Mouse (Mus musculus): ENCODE results near the gene Fam180a. TPM values are rescaled to one million over a fixed set of nuclear protein-coding genes. Genes with fewer than 3 reads are reported as not detected.
A peak's percentile ranks its signal among the peaks of the same experiment; 100 is the strongest.

Fam180a gene
- polyA plus RNA-seq, 1 experiment from 2014 or later, result 0.10 TPM

- 50% methylated on average over 7 of the region's 7 CpGs for WGBS
- Histone ChIP-seq H3K36me3 (no peaks in the 10 kb centered on the region), H3K27me3 (replicated peaks) (no peaks in the 10 kb centered on the region), H3K4me1 (replicated peaks) (peaks cover 16% of the 10 kb centered on the region), H3K4me2 (no peak overlapping the region), H3K4me3 (no peak overlapping the region), H3K27ac (ENCODE audit: poor library complexity, severe bottlenecking) (no peak overlapping the region), H3K9ac (no peak overlapping the region), H3K9me3 (replicated peaks) (no peaks in the 10 kb centered on the region)
- ATAC-seq (ENCODE audit: insufficient number of reproducible peaks, low FRiP score), result no peak
Observed at GRCm38 (mm10) chr6:35349784-35350183, 23.8 kb upstream of the Fam180a start.

- Histone ChIP-seq H3K4me2 (no peak overlapping the region), H3K4me1 (replicated peaks) (peaks cover 31% of the 10 kb centered on the region), H3K27ac (ENCODE audit: poor library complexity, severe bottlenecking) (no peak overlapping the region), H3K9me3 (replicated peaks) (no peaks in the 10 kb centered on the region), H3K27me3 (replicated peaks) (no peaks in the 10 kb centered on the region), H3K9ac (no peak overlapping the region), H3K4me3 (no peak overlapping the region), H3K36me3 (no peaks in the 10 kb centered on the region)
- WGBS, result 28% methylated on average over 3 of the region's 3 CpGs
- ATAC-seq (ENCODE audit: insufficient number of reproducible peaks, low FRiP score), result 0 out of 2 replicates have a peak, but pooled peaks have one; percentile 4
Observed at GRCm38 (mm10) chr6:35338640-35339039, 12.7 kb upstream of the Fam180a start.

- no peak for ATAC-seq (ENCODE audit: insufficient number of reproducible peaks, low FRiP score)
Observed at GRCm38 (mm10) chr6:35337836-35338235, 11.9 kb upstream of the Fam180a start.

GRCm38 (mm10) chr6:35335452-35335851, 9.5 kb upstream of the Fam180a start:
- no peak overlapping the region for H3K9ac ChIP-seq
- no peaks in the 10 kb centered on the region for H3K36me3 ChIP-seq
- H3K9me3 ChIP-seq (replicated peaks), result no peaks in the 10 kb centered on the region
- no peak overlapping the region for H3K4me2 ChIP-seq
- no peaks in the 10 kb centered on the region for H3K27me3 ChIP-seq (replicated peaks)
- H3K4me1 ChIP-seq (replicated peaks), result peaks cover 43% of the 10 kb centered on the region
- no peak overlapping the region for H3K27ac ChIP-seq (ENCODE audit: poor library complexity, severe bottlenecking)
- peak; percentile 45; the same call in 1 of the 2 replicates for ATAC-seq (ENCODE audit: insufficient number of reproducible peaks, low FRiP score)
- WGBS, result 45% methylated on average over 5 of the region's 5 CpGs
- no peak overlapping the region for H3K4me3 ChIP-seq

More at GRCm38 (mm10) chr6:35337836-35338235, 11.9 kb upstream of the Fam180a start:
- H3K9me3 ChIP-seq (replicated peaks), result no peaks in the 10 kb centered on the region
- no peak overlapping the region for H3K9ac ChIP-seq
- peaks cover 32% of the 10 kb centered on the region for H3K4me1 ChIP-seq (replicated peaks)
- no peak overlapping the region for H3K4me3 ChIP-seq
- WGBS, result 62% methylated on average over 8 of the region's 8 CpGs
- H3K27ac ChIP-seq (ENCODE audit: poor library complexity, severe bottlenecking), result no peak overlapping the region
- no peaks in the 10 kb centered on the region for H3K27me3 ChIP-seq (replicated peaks)
- no peak overlapping the region for H3K4me2 ChIP-seq
- H3K36me3 ChIP-seq, result no peaks in the 10 kb centered on the region

GRCm38 (mm10) chr6:35334278-35334677, 8.3 kb upstream of the Fam180a start:
- ATAC-seq (ENCODE audit: insufficient number of reproducible peaks, low FRiP score), result no peak
- H3K4me1 ChIP-seq (replicated peaks), result peaks cover 44% of the 10 kb centered on the region
- 75% methylated on average over 4 of the region's 4 CpGs for WGBS
- no peak overlapping the region for H3K9ac ChIP-seq
- no peak overlapping the region for H3K27ac ChIP-seq (ENCODE audit: poor library complexity, severe bottlenecking)
- no peaks in the 10 kb centered on the region for H3K36me3 ChIP-seq
- no peak overlapping the region for H3K4me3 ChIP-seq
- no peaks in the 10 kb centered on the region for H3K27me3 ChIP-seq (replicated peaks)
- H3K4me2 ChIP-seq, result no peak overlapping the region
- no peaks in the 10 kb centered on the region for H3K9me3 ChIP-seq (replicated peaks)

- no peaks in the 10 kb centered on the region for H3K9me3 ChIP-seq (replicated peaks)
- H3K9ac ChIP-seq, result no peak overlapping the region
- H3K36me3 ChIP-seq, result no peaks in the 10 kb centered on the region
- ATAC-seq (ENCODE audit: insufficient number of reproducible peaks, low FRiP score), result no peak
- H3K27ac ChIP-seq (ENCODE audit: poor library complexity, severe bottlenecking), result no peak overlapping the region
- no peaks in the 10 kb centered on the region for H3K27me3 ChIP-seq (replicated peaks)
- WGBS, result 10% methylated on average over 3 of the region's 3 CpGs
- H3K4me3 ChIP-seq, result no peak overlapping the region
- H3K4me1 ChIP-seq (replicated peaks), result peaks cover 41% of the 10 kb centered on the region
- no peak overlapping the region for H3K4me2 ChIP-seq
Observed at GRCm38 (mm10) chr6:35333632-35334031, 7.7 kb upstream of the Fam180a start.

GRCm38 (mm10) chr6:35330834-35331233, 4.9 kb upstream of the Fam180a start:
- peaks cover 36% of the 10 kb centered on the region for H3K4me1 ChIP-seq (replicated peaks)
- H3K4me2 ChIP-seq, result no peak overlapping the region
- H3K27me3 ChIP-seq (replicated peaks), result no peaks in the 10 kb centered on the region
- H3K36me3 ChIP-seq, result no peaks in the 10 kb centered on the region
- no peak overlapping the region for H3K27ac ChIP-seq (ENCODE audit: poor library complexity, severe bottlenecking)
- H3K4me3 ChIP-seq, result no peak overlapping the region
- no peaks in the 10 kb centered on the region for H3K9me3 ChIP-seq (replicated peaks)
- WGBS, result 32% methylated on average over 6 of the region's 6 CpGs
- H3K9ac ChIP-seq, result no peak overlapping the region
- no peak for ATAC-seq (ENCODE audit: insufficient number of reproducible peaks, low FRiP score)

GRCm38 (mm10) chr6:35329956-35330355, 4.0 kb upstream of the Fam180a start:
- Histone ChIP-seq H3K4me3 (no peak overlapping the region), H3K27ac (ENCODE audit: poor library complexity, severe bottlenecking) (no peak overlapping the region), H3K4me2 (no peak overlapping the region), H3K9ac (no peak overlapping the region), H3K36me3 (no peaks in the 10 kb centered on the region), H3K9me3 (replicated peaks) (no peaks in the 10 kb centered on the region), H3K4me1 (replicated peaks) (peaks cover 29% of the 10 kb centered on the region), H3K27me3 (replicated peaks) (no peaks in the 10 kb centered on the region)
- WGBS, result 93% methylated on average over 12 of the region's 12 CpGs
- no peak for ATAC-seq (ENCODE audit: insufficient number of reproducible peaks, low FRiP score)

- H3K27me3 ChIP-seq (replicated peaks), result no peaks in the 10 kb centered on the region; the same call in 1 of the 2 replicates
- H3K4me2 ChIP-seq, result no peak overlapping the region
- H3K36me3 ChIP-seq, result no peaks in the 10 kb centered on the region
- peaks cover 20% of the 10 kb centered on the region for H3K4me1 ChIP-seq (replicated peaks)
- WGBS, result 81% methylated on average over 9 of the region's 9 CpGs
- no peak overlapping the region for H3K4me3 ChIP-seq
- ATAC-seq (ENCODE audit: insufficient number of reproducible peaks, low FRiP score), result no peak
- H3K9ac ChIP-seq, result no peak overlapping the region
- no peaks in the 10 kb centered on the region for H3K9me3 ChIP-seq (replicated peaks)
- H3K27ac ChIP-seq (ENCODE audit: poor library complexity, severe bottlenecking), result no peak overlapping the region
Observed at GRCm38 (mm10) chr6:35324306-35324705, 1.6 kb downstream of the Fam180a start.

GRCm38 (mm10) chr6:35323046-35323445, 2.9 kb downstream of the Fam180a start:
- no peak overlapping the region for H3K4me2 ChIP-seq
- H3K4me3 ChIP-seq, result no peak overlapping the region
- no peak overlapping the region for H3K27ac ChIP-seq (ENCODE audit: poor library complexity, severe bottlenecking)
- H3K9ac ChIP-seq, result no peak overlapping the region
- WGBS, result 83% methylated on average over 1 of the region's 1 CpGs
- no peaks in the 10 kb centered on the region; the same call in 1 of the 2 replicates for H3K27me3 ChIP-seq (replicated peaks)
- peaks cover 20% of the 10 kb centered on the region for H3K4me1 ChIP-seq (replicated peaks)
- H3K36me3 ChIP-seq, result no peaks in the 10 kb centered on the region
- no peak for ATAC-seq (ENCODE audit: insufficient number of reproducible peaks, low FRiP score)
- H3K9me3 ChIP-seq (replicated peaks), result no peaks in the 10 kb centered on the region

GRCm38 (mm10) chr6:35321105-35321504, 4.8 kb downstream of the Fam180a start:
- Histone ChIP-seq H3K9me3 (replicated peaks) (no peaks in the 10 kb centered on the region), H3K4me2 (no peak overlapping the region), H3K36me3 (no peaks in the 10 kb centered on the region), H3K27me3 (replicated peaks) (no peaks in the 10 kb centered on the region; the same call in 1 of the 2 replicates), H3K27ac (ENCODE audit: poor library complexity, severe bottlenecking) (no peak overlapping the region), H3K9ac (no peak overlapping the region), H3K4me1 (replicated peaks) (peaks cover 17% of the 10 kb centered on the region), H3K4me3 (no peak overlapping the region)
- ATAC-seq (ENCODE audit: insufficient number of reproducible peaks, low FRiP score), result no peak
- 25% methylated on average over 4 of the region's 4 CpGs for WGBS

GRCm38 (mm10) chr6:35319850-35320249, 6.1 kb downstream of the Fam180a start:
- Histone ChIP-seq H3K36me3 (no peaks in the 10 kb centered on the region), H3K4me1 (replicated peaks) (peaks cover 13% of the 10 kb centered on the region), H3K27me3 (replicated peaks) (no peaks in the 10 kb centered on the region; the same call in 1 of the 2 replicates), H3K9ac (no peak overlapping the region), H3K4me3 (no peak overlapping the region), H3K27ac (ENCODE audit: poor library complexity, severe bottlenecking) (no peak overlapping the region), H3K9me3 (replicated peaks) (no peaks in the 10 kb centered on the region), H3K4me2 (no peak overlapping the region)
- ATAC-seq (ENCODE audit: insufficient number of reproducible peaks, low FRiP score), result no peak
- WGBS, result 77% methylated on average over 6 of the region's 6 CpGs
